Mouse (Mus musculus) stomach, postnatal 0 days (tissue): ENCODE data around the gene Rfx1. TPM values are rescaled to one million over a fixed set of nuclear protein-coding genes. Genes with fewer than 3 reads are reported as not detected.

Experiments used
- ATAC-seq: fragments of 200-750 bp; cut with Nextera tagmentation; 2 replicates; pipeline ENCODE4 v1.8.0; 2017; ENCODE audit not compliant: low FRiP score, low TSS enrichment
- DNase-seq: peaks from one replicate; pipeline ENCODE4 v3.0.0-alpha.2; 2016; ENCODE audit warnings: low spot score
- H3K27ac ChIP-seq: fragments of 300-500 bp; sonication (generic); replicated peaks from 2 replicates; pipeline ENCODE4 v1.5.1; 2014; ENCODE audit warnings: mild to moderate bottlenecking, control low read depth
- H3K27me3 ChIP-seq: fragments of 300-500 bp; sonication (generic); 2 replicates; pipeline ENCODE4 v1.6.1; 2014; ENCODE audit warnings: low read length; ENCODE audit not compliant: control insufficient read depth, insufficient read depth
- H3K36me3 ChIP-seq: fragments of 300-500 bp; sonication (generic); 2 replicates; pipeline ENCODE4 v1.6.1; 2014; ENCODE audit warnings: low read length, mixed read lengths; ENCODE audit not compliant: control insufficient read depth, insufficient read depth
- H3K4me1 ChIP-seq: fragments of 300-500 bp; sonication (generic); replicated peaks from 2 replicates; pipeline ENCODE4 v1.6.1; 2014; ENCODE audit warnings: antibody characterized with exemption; ENCODE audit not compliant: control insufficient read depth, insufficient read depth
- H3K4me2 ChIP-seq: fragments of 300-500 bp; sonication (generic); replicated peaks from 2 replicates; pipeline ENCODE4 v1.6.1; 2014; ENCODE audit warnings: low read depth, mild to moderate bottlenecking, control low read depth, moderate library complexity
- H3K4me3 ChIP-seq: fragments of 300-500 bp; sonication (generic); 2 replicates; pipeline ENCODE4 v1.5.1; 2014; ENCODE audit warnings: low read depth, low read length, control low read depth
- H3K9ac ChIP-seq: fragments of 300-500 bp; sonication (generic); 2 replicates; pipeline ENCODE4 v1.6.1; 2014; ENCODE audit warnings: mild to moderate bottlenecking, low read length, control low read depth, mixed read lengths
- H3K9me3 ChIP-seq: fragments of 300-500 bp; sonication (generic); 2 replicates; pipeline ENCODE4 v1.6.1; 2016; ENCODE audit warnings: low read length; ENCODE audit not compliant: control insufficient read depth
- CTCF ChIP-seq: IDR thresholded peaks from 2 replicates; pipeline ENCODE4 v1.5.1; 2016; ENCODE audit warnings: antibody characterized with exemption, low read depth, mild to moderate bottlenecking, moderate library complexity
- EP300 ChIP-seq: optimal IDR thresholded peaks from 2 replicates; pipeline ENCODE3; 2016; ENCODE audit warnings: antibody characterized with exemption
- WGBS: fragments of 180-500 bp; shearing (Covaris S2); extraction: QIAGEN DNeasy Blood & Tissue Kit; methylation state at CpG from one replicate; pipeline ENCODE4 v1.1.7; 2014; 5-methylcytosine and 5-hydroxymethylcytosine counted together
- polyA plus RNA-seq: library from polyadenylated mRNA; unstranded; fragments of >200 nt; fragmentation: Nextera tagmentation; extraction: Ambion mirVana; gene quantifications from 2 replicates; pipeline ENCODE4 v1.2.1, GENCODE M21; 2015

The Rfx1 gene
- polyA plus RNA-seq, 1 experiment from 2014 or later = 2.7 TPM

GRCm38 (mm10) chr8:84068316-84069035, 1.8 kb downstream of the Rfx1 start:
- H3K9ac ChIP-seq = no peak overlapping the region
- DNase-seq (no peak), ATAC-seq (no peak)
- H3K4me2 ChIP-seq = no peak overlapping the region
- no peaks in the 10 kb centered on the region for H3K9me3 ChIP-seq
- H3K27ac ChIP-seq = peak overlapping the region; percentile 40; the same call in 1 of the 2 replicates
- TF ChIP-seq EP300 (no peak), CTCF (no peak)
- H3K36me3 ChIP-seq = no peaks in the 10 kb centered on the region
- no peak overlapping the region for H3K4me3 ChIP-seq
- H3K4me1 ChIP-seq = peaks cover 8% of the 10 kb centered on the region; the same call in 1 of the 2 replicates
- no peaks in the 10 kb centered on the region for H3K27me3 ChIP-seq
- 59% methylated on average over 12 of the region's 12 CpGs for WGBS

DNA sequence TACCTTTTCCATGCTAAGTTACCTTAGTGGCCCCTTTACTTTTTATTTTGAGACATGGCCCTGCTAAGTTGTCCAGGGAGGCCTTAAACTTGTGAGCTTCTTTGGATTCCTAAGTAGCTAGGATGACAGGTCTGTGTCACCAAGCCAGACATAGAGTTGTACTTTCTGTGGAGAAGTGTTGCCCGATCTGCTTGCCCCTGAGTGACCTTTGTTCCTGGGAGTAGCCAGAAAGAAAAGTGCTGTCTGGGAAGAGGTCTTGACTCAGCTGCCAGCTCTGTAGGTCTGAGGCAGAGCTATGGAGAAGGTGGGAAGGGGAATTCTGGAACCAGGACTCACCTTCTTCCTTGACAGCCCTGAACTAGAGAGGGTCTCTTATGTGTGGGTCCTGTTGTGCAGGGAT, 2.5 kb downstream of the Rfx1 start:
- 13% methylated on average over 1 of the region's 1 CpGs for WGBS
- peak overlapping the region; percentile 40; the same call in 1 of the 2 replicates for H3K27ac ChIP-seq
- H3K27me3 ChIP-seq = no peaks in the 10 kb centered on the region
- no peak overlapping the region for H3K4me3 ChIP-seq
- H3K9ac ChIP-seq = peak overlapping the region; percentile 27; the same call in 1 of the 2 replicates
- DNase-seq (no peak), ATAC-seq (no peak)
- H3K36me3 ChIP-seq = no peaks in the 10 kb centered on the region
- H3K4me1 ChIP-seq = peaks cover 8% of the 10 kb centered on the region; the same call in 1 of the 2 replicates
- no peaks in the 10 kb centered on the region for H3K9me3 ChIP-seq
- H3K4me2 ChIP-seq = no peak overlapping the region
- TF ChIP-seq CTCF (no peak), EP300 (no peak)

DNA sequence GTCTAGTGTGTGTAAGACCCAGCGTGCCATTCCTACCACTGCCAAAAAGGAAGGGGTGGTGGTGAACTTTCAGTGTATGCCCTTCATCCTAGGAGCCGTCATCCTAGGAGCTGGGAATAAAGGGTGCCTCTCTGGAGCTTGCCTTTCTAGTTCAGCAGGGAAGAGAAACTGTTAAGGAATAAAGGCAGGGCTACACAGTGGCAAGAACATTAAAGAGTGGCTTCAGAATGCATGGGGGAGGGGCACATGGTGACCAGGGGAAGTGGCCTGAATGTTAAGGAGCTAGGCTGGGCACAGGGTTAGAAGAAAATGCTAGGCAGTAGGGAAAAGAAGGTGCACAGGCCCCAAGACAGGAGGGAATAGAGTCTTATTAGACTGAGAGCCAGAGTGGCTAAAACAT, 3.1 kb downstream of the Rfx1 start:
- H3K4me1 ChIP-seq = peaks cover 8% of the 10 kb centered on the region; the same call in 1 of the 2 replicates
- WGBS = 56% methylated on average over 2 of the region's 2 CpGs
- H3K9me3 ChIP-seq = no peaks in the 10 kb centered on the region
- H3K4me3 ChIP-seq = no peak overlapping the region
- H3K27ac ChIP-seq = peak overlapping the region; percentile 40; the same call in 1 of the 2 replicates
- DNase-seq = no peak
- H3K9ac ChIP-seq = no peak overlapping the region; the same call in 1 of the 2 replicates
- H3K4me2 ChIP-seq = no peak overlapping the region
- no peak for ATAC-seq
- H3K36me3 ChIP-seq = no peaks in the 10 kb centered on the region
- no peaks in the 10 kb centered on the region for H3K27me3 ChIP-seq
- no peak for TF ChIP-seq CTCF
- TF ChIP-seq EP300 = no peak

DNA sequence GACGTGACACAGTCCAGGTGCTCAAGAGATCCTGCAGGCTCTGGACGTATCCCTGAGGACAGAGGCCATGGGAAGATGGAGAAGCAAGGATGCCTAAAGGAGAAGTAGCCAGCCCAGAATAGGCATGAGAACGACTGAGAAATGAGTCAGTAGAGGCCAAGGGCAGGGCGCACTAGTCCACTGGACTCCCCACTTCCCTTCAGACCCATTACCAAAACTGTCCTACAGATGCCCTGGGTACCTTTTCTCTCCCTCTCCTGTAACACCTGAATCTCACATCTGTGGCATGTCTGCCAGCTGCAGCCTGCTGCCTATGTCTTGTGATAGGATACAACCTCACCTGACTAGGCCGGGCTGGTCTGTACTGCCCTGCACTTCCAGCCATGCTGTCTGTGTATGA, 3.6 kb downstream of the Rfx1 start:
- no peaks in the 10 kb centered on the region for H3K36me3 ChIP-seq
- TF ChIP-seq CTCF (no peak), EP300 (no peak)
- DNase-seq (no peak), ATAC-seq (no peak)
- no peak overlapping the region for H3K9ac ChIP-seq
- H3K27ac ChIP-seq = 0 out of 2 replicates have a peak overlapping the region, but pooled peaks have one; percentile 13
- no peak overlapping the region for H3K4me2 ChIP-seq
- H3K27me3 ChIP-seq = no peaks in the 10 kb centered on the region
- peaks cover 8% of the 10 kb centered on the region; the same call in 1 of the 2 replicates for H3K4me1 ChIP-seq
- no peaks in the 10 kb centered on the region for H3K9me3 ChIP-seq
- H3K4me3 ChIP-seq = no peak overlapping the region
- 80% methylated on average over 5 of the region's 5 CpGs for WGBS

DNA sequence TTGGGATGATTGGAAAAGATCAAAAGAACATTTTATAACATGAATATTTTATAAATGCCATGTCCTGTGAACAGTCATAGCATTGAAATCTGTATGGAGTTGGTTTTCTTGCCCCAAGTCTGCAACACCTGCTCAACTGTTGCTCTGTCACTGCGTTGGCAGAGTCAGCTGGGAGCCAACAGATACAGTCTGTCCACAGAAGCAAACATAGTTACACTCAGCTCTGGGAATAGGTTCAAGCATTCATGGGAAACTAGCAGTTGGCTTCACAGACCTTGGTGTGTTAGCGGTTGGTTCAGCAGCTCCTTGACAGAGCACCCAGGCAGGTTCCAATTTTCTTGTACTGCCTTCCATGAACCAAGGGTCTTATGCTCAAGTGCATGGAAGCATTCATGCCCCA, 4.0 kb downstream of the Rfx1 start:
- TF ChIP-seq CTCF (no peak), EP300 (no peak)
- H3K4me1 ChIP-seq = peaks cover 8% of the 10 kb centered on the region; the same call in 1 of the 2 replicates
- H3K36me3 ChIP-seq = no peaks in the 10 kb centered on the region
- H3K9ac ChIP-seq = no peak overlapping the region
- H3K9me3 ChIP-seq = no peaks in the 10 kb centered on the region
- no peak overlapping the region for H3K4me2 ChIP-seq
- 59% methylated on average over 2 of the region's 2 CpGs for WGBS
- H3K27ac ChIP-seq = 0 out of 2 replicates have a peak overlapping the region, but pooled peaks have one; percentile 13
- no peak overlapping the region for H3K4me3 ChIP-seq
- no peaks in the 10 kb centered on the region for H3K27me3 ChIP-seq
- DNase-seq (no peak), ATAC-seq (no peak)

DNA sequence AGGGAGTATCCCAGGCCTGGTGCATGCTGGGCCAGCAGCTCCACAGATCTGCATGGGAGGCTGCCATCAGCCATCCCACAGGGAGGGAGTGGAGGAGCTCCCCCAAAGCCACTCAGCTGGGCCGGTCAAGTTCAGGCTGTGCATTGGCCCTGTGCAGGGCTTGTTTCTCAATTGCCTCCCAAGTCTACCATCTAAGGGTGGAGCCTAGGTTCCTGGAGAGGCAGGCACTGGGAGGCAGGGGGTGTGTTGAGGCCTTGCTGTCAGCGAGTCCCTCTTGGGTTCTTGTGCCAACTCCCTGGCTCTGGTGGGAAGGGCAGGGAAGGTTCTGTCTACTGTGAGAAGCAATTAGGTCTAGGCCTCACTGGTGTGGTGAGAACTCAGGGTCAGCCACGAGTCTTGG, 5.3 kb downstream of the Rfx1 start:
- ATAC-seq (no peak), DNase-seq (no peak)
- Histone ChIP-seq H3K27me3 (no peaks in the 10 kb centered on the region), H3K4me3 (no peak overlapping the region), H3K9me3 (no peaks in the 10 kb centered on the region), H3K4me1 (peaks cover 8% of the 10 kb centered on the region; the same call in 1 of the 2 replicates), H3K36me3 (no peaks in the 10 kb centered on the region), H3K4me2 (no peak overlapping the region), H3K9ac (no peak overlapping the region), H3K27ac (no peak overlapping the region)
- TF ChIP-seq EP300 = no peak
- TF ChIP-seq CTCF = no peak
- WGBS = 49% methylated on average over 3 of the region's 3 CpGs
